27 mouse cellular contexts compared by ENCODE assay signal in the genomic region with DNA sequence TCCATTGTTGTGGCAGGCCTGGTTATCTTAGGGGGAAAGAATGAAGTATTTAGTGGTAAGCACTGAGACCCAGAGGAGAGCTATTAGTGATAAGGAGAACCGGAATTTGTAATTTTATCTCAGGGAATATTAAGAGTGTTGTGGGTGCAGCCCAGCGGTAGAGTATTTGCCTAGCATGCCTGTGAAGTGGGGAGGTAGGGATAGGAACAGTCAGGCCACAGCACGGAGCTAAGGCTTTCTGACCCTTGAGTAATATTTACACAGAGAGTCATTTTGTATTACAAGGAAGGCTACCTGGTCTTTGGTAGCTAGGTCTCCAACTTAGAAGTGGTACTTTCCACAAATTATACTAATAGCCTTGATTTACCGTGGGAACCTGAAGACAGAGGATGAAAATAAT. TPM values are rescaled to one million over a fixed set of nuclear protein-coding genes. Genes with fewer than 3 reads are reported as not detected.
DNase-seq lines count a peak whose midpoint lies in the region; ATAC-seq and TF ChIP-seq lines count a peak whose summit lies in the region.
"Had no signal": no experiment of that assay in that cellular context is flagged by ENCODE, and none has a peak within 500 bp of the region (broad histone marks: within the 10 kb centered on the region; RNA-seq: fewer than 3 reads in every experiment).

No protein-coding gene starts in this region.

- TF ChIP-seq EP300 in stomach, postnatal 0 days (optimal IDR thresholded peaks at IDR 0.05), result no peak

- H3K36me3 ChIP-seq in lung, embryonic 15.5 days, result no peaks in the 10 kb centered on the region
- no peaks in the 10 kb centered on the region for H3K36me3 ChIP-seq in stomach, postnatal 0 days (ENCODE audit: control insufficient read depth, insufficient read depth, low read length)
- no peaks in the 10 kb centered on the region for H3K36me3 ChIP-seq in midbrain, embryonic 11.5 days (ENCODE audit: control insufficient read depth, insufficient read depth, low read length)
- H3K36me3 ChIP-seq: embryonic facial prominence, embryonic 10.5 days; embryonic facial prominence, embryonic 13.5 days; forebrain, embryonic 12.5 days; forebrain, embryonic 15.5 days; heart, embryonic 12.5 days; heart, embryonic 15.5 days; hindbrain, embryonic 10.5 days; hindbrain, embryonic 13.5 days had no signal

- H3K9me3 ChIP-seq in lung, embryonic 15.5 days, result no peaks in the 10 kb centered on the region
- H3K9me3 ChIP-seq in stomach, postnatal 0 days (ENCODE audit: control insufficient read depth, low read length), result no peaks in the 10 kb centered on the region
- no peaks in the 10 kb centered on the region for H3K9me3 ChIP-seq in midbrain, embryonic 11.5 days (ENCODE audit: control insufficient read depth, low read length)
- H3K9me3 ChIP-seq: embryonic facial prominence, embryonic 10.5 days; embryonic facial prominence, embryonic 13.5 days; forebrain, embryonic 12.5 days; forebrain, embryonic 15.5 days; heart, embryonic 15.5 days; hindbrain, embryonic 10.5 days; hindbrain, embryonic 13.5 days had no signal

- H3K27me3 ChIP-seq in lung, embryonic 15.5 days, result no peaks in the 10 kb centered on the region
- no peaks in the 10 kb centered on the region for H3K27me3 ChIP-seq in stomach, postnatal 0 days (ENCODE audit: control insufficient read depth, insufficient read depth, low read length)
- no peaks in the 10 kb centered on the region for H3K27me3 ChIP-seq in midbrain, embryonic 11.5 days (ENCODE audit: control insufficient read depth, insufficient read depth, low read length)
- H3K27me3 ChIP-seq: embryonic facial prominence, embryonic 13.5 days; forebrain, embryonic 12.5 days; forebrain, embryonic 15.5 days; heart, embryonic 12.5 days; heart, embryonic 15.5 days; hindbrain, embryonic 13.5 days had no signal

- no peak overlapping the region for H3K4me3 ChIP-seq in lung, embryonic 15.5 days
- no peak overlapping the region for H3K4me3 ChIP-seq in stomach, postnatal 0 days (ENCODE audit: low read depth, low read length)
- H3K4me3 ChIP-seq in midbrain, embryonic 11.5 days (ENCODE audit: low read depth, low read length), result no peak overlapping the region
- H3K4me3 ChIP-seq: embryonic facial prominence, embryonic 10.5 days; embryonic facial prominence, embryonic 13.5 days; erythroblast, embryonic 14.5 days; forebrain, embryonic 12.5 days; forebrain, embryonic 15.5 days; heart, embryonic 12.5 days; heart, embryonic 15.5 days; hindbrain, embryonic 10.5 days; hindbrain, embryonic 13.5 days had no signal

- H3K4me2 ChIP-seq in lung, embryonic 15.5 days, result no peak overlapping the region
- H3K4me2 ChIP-seq in stomach, postnatal 0 days (replicated peaks; ENCODE audit: low read depth), result no peak overlapping the region
- H3K4me2 ChIP-seq in midbrain, embryonic 11.5 days, result no peak overlapping the region
- H3K4me2 ChIP-seq: embryonic facial prominence, embryonic 13.5 days; forebrain, embryonic 12.5 days; forebrain, embryonic 15.5 days; heart, embryonic 12.5 days; heart, embryonic 15.5 days; hindbrain, embryonic 13.5 days had no signal

- no peak for TF ChIP-seq CTCF in stomach, postnatal 0 days (IDR thresholded peaks at IDR 0.05; ENCODE audit: low read depth)

- peaks cover 15% of the 10 kb centered on the region for H3K4me1 ChIP-seq in lung, embryonic 15.5 days
- H3K4me1 ChIP-seq in stomach, postnatal 0 days (replicated peaks; ENCODE audit: control insufficient read depth, insufficient read depth), result 0 out of 2 replicates have a peak, but pooled peaks cover 2% of the 10 kb centered on the region
- no peaks in the 10 kb centered on the region for H3K4me1 ChIP-seq in midbrain, embryonic 11.5 days (ENCODE audit: control insufficient read depth, insufficient read depth, low read length)
- H3K4me1 ChIP-seq: forebrain, embryonic 15.5 days had no signal

- H3K9ac ChIP-seq in lung, embryonic 15.5 days, result no peak overlapping the region
- no peak overlapping the region for H3K9ac ChIP-seq in stomach, postnatal 0 days (ENCODE audit: low read length)
- H3K9ac ChIP-seq in midbrain, embryonic 11.5 days (ENCODE audit: low read length), result no peak overlapping the region
- H3K9ac ChIP-seq: embryonic facial prominence, embryonic 13.5 days; forebrain, embryonic 12.5 days; forebrain, embryonic 15.5 days; heart, embryonic 12.5 days; heart, embryonic 15.5 days; hindbrain, embryonic 13.5 days had no signal

- WGBS in lung, embryonic 15.5 days, result 25% methylated on average over 4 of the region's 4 CpGs
- WGBS in stomach, postnatal 0 days, result 47% methylated on average over 4 of the region's 4 CpGs
- 64% methylated on average over 4 of the region's 4 CpGs for WGBS in midbrain, embryonic 11.5 days

- peak; percentile 62; the same call in 1 of the 2 replicates for ATAC-seq in lung, embryonic 15.5 days (ENCODE audit: borderline replicate concordance, extremely low read depth, low FRiP score, low TSS enrichment)
- ATAC-seq in stomach, postnatal 0 days (ENCODE audit: low FRiP score, low TSS enrichment), result 0 out of 2 replicates have a peak, but pooled peaks have one; percentile 49
- no peak for ATAC-seq in midbrain, embryonic 11.5 days (ENCODE audit: low FRiP score)
- ATAC-seq: CD4-positive, CD25-positive, alpha-beta regulatory T cell, adult 4 months; forebrain, embryonic 15.5 days had no signal

- H3K27ac ChIP-seq in lung, embryonic 15.5 days, result peak overlapping the region; percentile 44; the same call in 1 of the 2 replicates
- H3K27ac ChIP-seq in stomach, postnatal 0 days (replicated peaks), result no peak overlapping the region
- no peak overlapping the region for H3K27ac ChIP-seq in midbrain, embryonic 11.5 days (ENCODE audit: low read depth, low read length)
- H3K27ac ChIP-seq: embryonic facial prominence, embryonic 10.5 days; embryonic facial prominence, embryonic 13.5 days; forebrain, embryonic 12.5 days; forebrain, embryonic 15.5 days; heart, embryonic 15.5 days; hindbrain, embryonic 10.5 days; hindbrain, embryonic 13.5 days had no signal

- no peak for DNase-seq in lung, postnatal 14 days
- peak; percentile 5 for DNase-seq in lung, postnatal 10 days
- no peak for DNase-seq in stomach, postnatal 0 days (ENCODE audit: low spot score)
- no peak for DNase-seq in midbrain, embryonic 11.5 days (ENCODE audit: low spot score, missing footprints)
- DNase-seq in spleen, adult 12 weeks (ENCODE audit: low spot score), result no peak
- DNase-seq: adrenal gland, adult 2 months; adrenal gland, postnatal 25 days; cerebellum, adult 11-12 months; cerebellum, adult 8-10 months; cerebellum, postnatal 10 days; cerebellum, postnatal 36 days; embryo, embryonic 11 days; gastrocnemius, postnatal 25 days; heart, adult 18-20 months; heart, postnatal 10 days; heart, postnatal 36 days had no signal

RNA-seq across cellular contexts. Expression of gene Lrig2, which starts 49.8 kb away (rescaled TPM):
- 14.2 and 15.4 TPM in 2 replicates for polyA plus RNA-seq in lung, embryonic 15.5 days (2015; fragmentation: Nextera tagmentation; extraction: Ambion mirVana)
- polyA plus RNA-seq in stomach, postnatal 0 days (2015; fragmentation: Nextera tagmentation; extraction: Ambion mirVana), result 6.0 and 6.6 TPM in 2 replicates
- 23.7 and 28.0 TPM in 2 replicates for polyA plus RNA-seq in midbrain, embryonic 11.5 days (2014; fragmentation: Nextera tagmentation; extraction: Ambion mirVana)
